Mouse (Mus musculus) heart, adult 9 months (tissue): Measurements from ENCODE around the gene Acp5.
A peak's percentile ranks its signal among the peaks of the same experiment; 100 is the strongest.

Experiments
- DNase-seq, 2 experiments: peaks; one replicate each; pipeline ENCODE4 v3.0.0; 2022; ENCODE audit warnings: low spot score in 2 of 2

The Acp5 gene

DNA sequence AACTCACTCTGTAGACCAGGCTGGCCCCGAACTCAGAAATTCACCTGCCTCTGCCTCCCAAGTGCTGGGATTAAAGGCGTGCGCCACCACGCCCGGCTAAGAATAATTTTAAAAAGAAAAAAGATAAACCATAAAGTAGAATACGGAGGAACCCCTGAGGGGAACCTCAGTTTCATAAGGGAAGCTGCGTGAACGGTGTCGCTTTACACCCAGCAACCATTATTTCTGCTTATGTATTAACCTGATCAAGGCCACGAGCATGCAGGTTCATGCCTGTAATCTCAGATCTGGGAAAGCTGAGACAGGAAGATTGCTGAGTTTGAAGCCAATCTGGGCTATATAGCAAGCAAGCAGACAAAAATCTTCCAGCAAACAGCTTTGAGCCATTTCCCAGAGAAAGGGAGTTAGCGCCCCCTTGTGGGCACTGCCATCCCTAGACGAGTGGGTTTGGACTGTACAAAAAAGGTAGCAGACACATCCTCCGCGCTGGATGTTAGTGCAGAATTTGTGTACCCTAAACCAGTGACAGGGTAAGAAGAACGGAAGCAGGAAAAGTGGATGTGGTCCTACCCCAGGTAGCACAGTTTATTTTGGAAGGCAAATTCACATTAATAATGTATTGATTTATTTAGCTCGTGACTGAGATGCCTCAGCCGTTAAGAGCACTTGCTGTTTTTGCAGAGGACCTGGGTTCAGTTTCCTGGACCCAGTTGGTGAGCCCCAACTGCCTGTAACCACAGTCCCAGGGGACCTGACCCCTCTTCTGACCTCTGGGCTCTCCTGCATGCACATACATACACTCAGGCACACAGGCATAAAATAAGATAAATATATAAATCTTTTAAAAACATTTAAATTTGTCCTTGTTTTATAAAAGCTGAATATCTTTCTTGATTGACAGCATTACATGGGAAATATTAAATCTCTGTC, 7.9 kb upstream of the Acp5 start:
- peak; percentile 37 to 72 for DNase-seq

DNA sequence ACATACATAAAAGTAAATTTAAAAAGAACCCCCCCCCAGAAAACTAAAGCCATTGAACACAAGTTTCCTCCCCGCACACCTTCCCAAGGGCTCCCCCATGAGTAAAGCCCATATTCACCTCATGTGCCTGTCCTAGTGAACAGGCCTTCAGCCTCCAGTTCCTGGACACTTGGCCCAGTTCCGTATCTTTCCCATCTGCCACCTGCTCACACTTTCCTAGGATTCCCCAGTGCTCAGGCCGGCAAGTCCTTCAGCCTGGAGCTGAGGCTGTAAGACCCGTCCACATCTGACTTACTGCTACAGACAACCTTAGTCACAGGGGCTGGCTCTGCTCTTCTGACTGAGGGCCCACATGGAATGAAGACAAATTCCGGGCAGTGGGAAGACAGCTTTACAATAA, 4.2 kb upstream of the Acp5 start:
- DNase-seq, result no peak

DNA sequence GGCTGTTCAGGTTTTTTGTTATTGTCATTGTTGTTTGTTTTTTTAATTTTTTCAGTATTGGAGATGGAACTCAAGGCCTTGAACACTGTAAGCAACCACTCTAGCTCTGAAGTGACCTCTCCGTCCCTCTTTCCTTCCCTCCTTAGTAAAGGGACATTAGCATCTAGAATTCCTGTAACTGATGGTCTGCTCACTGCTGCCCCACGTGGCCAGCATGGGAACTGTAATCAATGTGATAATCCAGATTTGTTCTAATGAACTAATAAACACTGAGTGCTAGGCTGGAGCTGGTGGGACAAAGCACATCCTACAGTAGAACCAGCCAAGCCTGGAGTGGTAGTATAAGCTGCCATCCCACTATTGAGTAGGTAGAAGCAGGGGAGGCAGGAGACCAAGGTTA, 3.0 kb upstream of the Acp5 start:
- no peak for DNase-seq

GRCm38 (mm10) chr9:22136765-22137547, 1.4 kb upstream of the Acp5 start:
- DNase-seq, result no peak

- DNase-seq, result no peak
Measured at GRCm38 (mm10) chr9:22134988-22135643, 395 bp downstream of the Acp5 start.

DNA sequence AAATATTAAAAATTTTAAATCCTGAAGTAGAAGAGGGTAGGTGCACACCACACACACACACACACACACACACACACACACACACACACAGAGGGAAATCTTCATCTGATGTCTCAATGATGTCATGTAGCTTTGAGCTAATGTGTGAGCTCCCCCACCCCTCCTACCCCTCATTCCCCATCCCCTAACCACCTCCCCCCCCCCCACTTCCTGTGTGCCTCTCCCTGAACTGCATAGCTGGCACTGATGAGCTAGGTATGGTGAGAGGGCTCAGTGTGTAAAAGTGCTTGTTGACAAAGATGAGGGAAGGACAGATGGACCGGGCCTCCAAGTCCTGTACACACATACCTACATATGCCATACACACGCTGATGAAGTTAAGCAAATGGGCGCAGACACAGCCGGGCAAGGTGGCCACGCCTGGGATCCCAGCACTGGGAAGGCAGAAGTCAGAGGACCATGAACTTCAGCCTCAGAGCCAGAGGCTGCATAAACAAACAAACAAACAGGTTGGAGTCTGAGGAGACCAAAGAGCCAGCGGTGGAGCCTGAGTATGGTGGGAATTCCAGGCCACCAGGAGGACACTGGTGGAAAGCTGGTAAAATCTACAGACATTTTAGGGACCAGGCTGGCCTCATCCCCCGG, 1.1 kb downstream of the Acp5 start:
- no peak for DNase-seq

DNA sequence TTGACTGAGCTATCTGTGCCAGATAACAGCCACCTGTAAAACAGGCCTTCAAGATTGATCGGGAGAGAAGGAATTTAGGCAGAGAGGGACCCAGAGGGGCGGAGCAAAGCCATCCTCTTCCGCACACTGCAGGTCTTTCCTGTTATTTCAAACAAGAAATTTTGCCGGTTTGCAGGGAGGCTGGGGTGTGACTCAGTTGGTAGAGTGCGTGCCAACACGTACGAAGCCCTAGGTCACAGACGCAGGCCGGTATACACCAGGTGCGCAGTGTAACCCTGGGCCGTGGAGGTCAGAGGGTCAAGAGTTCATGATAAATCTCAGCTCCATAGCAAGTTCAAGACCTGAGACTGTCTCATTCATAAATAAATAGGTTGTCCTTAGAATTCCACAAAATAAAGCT, 3.3 kb downstream of the Acp5 start:
- no peak for DNase-seq

GRCm38 (mm10) chr9:22131226-22131981, 4.1 kb downstream of the Acp5 start:
- DNase-seq, result peak in 1 of 2 experiments; percentile 28

GRCm38 (mm10) chr9:22125246-22126027, 10.1 kb downstream of the Acp5 start:
- DNase-seq, result no peak

DNA sequence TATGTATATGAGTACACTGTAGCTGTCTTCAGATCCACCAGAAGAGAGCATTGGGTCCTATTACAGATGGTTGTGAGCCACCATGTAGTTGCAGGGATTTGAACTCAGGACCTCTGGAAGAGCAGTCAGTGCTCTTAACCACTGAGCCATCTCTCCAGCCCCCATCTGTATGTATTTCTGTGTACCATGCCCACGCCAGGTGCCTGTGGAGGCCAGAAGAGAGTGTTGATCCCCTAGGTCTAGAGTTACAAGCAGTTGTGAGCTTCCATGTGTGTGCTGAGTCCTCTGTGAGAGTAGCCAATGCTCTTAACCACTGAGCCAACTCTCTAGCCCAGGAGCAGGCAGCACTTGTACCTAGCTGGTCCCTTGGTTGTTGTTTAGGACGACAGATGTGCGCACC, 11.3 kb downstream of the Acp5 start:
- DNase-seq, result no peak

GRCm38 (mm10) chr9:22123069-22123609, 12.4 kb downstream of the Acp5 start:
- DNase-seq, result no peak

GRCm38 (mm10) chr9:22122005-22122404, 13.5 kb downstream of the Acp5 start:
- DNase-seq, result no peak

GRCm38 (mm10) chr9:22121545-22121944, 14.0 kb downstream of the Acp5 start:
- no peak for DNase-seq

- DNase-seq, result no peak
Measured at GRCm38 (mm10) chr9:22119543-22119942, 16.0 kb downstream of the Acp5 start.

DNA sequence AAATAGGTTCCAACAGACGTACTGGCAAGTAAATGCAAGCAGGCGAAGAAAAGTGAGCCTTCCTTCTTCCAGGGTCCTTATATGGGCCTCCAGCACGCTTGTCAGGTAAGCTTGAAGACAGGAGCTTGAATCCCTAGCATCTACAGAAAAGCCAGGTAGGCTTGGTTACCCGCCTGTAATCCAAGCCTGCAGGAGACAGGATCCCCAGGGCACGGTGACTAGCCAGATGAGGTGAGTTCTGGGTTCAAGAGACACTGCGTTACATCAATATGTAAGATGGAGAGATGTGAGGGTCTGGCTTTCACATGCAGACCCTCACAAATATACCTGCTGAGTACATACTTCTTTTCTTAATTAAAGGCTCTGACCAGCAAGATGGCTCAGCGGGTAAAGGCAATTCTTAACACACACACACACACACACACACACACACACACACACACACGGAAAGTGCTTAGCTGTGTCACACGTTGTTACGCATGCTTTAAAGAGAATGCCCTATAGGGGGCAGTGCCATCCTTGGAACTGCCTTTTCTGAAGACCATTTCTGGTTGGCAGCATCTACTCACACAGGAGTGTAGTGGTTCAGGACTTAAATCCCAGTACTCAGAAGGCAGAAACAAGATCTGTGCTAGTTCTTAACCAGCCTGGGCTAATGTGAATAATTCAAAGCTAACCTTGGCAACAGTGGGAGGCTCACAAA, 17.6 kb downstream of the Acp5 start:
- no peak for DNase-seq

DNA sequence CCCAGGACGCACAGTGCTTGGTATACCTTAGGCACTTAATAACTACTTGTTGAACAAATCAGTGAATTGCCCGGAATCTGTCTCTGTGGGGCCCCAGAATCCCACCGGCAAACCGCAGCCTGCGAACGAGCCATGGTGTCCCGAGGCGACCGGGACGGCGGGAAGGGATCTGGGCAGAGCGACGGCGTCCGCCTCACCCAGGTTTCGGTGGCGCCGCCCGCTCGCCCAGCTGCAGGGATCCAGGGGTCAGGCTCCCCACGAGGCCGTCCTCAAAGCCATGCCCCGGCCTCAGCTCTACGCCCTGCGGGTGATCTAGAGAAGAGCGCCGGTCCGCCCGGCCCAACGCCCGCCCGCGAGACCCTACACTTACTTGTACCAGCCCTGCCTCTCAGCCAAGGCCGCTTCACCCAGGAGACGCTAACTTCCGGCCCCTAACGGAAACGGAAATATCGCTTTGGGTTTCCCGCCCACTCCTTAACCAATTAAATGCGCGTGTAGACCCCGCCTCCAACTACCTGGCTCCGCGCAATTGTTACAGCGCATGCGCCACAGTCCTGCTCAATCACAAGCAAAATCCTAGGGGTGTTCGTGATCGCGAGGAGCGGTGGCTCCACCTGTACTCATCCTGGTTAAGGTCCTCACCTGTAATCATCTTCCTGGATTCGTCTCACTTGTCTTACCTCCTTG, 18.6 kb downstream of the Acp5 start, which contains the start of gene Elof1:
Gene Elof1, minus strand, starts transcription at position 433 of the 687 bp plus-strand sequence.
- DNase-seq, result peak; percentile 94 to 96

DNA sequence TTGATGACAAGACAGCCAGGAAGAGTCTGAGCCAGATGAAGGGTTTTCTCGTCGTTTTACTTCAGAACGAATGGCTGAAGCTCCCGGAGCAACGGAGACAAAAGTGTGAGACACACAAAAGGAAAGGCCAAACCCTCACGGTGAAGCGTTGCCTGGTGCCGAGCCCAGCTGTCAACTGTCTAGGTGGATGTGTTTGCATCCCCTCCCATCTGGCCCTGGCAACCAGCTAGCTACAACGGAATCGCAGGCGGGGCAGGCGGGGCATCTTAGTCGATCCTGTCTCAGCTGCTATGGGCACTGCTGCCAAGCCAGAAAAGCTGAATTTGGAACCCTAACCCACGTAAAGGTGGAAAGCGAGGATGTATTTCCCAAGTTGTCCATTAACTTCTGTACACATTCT, 19.4 kb downstream of the Acp5 start:
- no peak for DNase-seq

- DNase-seq, result no peak
Measured at GRCm38 (mm10) chr9:22115635-22116034, 19.9 kb downstream of the Acp5 start.

GRCm38 (mm10) chr9:22108194-22108593, 27.3 kb downstream of the Acp5 start:
- no peak for DNase-seq
